Mouse (Mus musculus) CH12.LX (cell line): Measurements from ENCODE around the gene Carmil1.

Source experiments
- BHLHE40 ChIP-seq: IDR thresholded peaks from 2 replicates; pipeline ENCODE4 v1.6.1; 2011; ENCODE audit warnings: mild to moderate bottlenecking, low read depth, low read length, improper control_type of control experiment
- CTCF ChIP-seq, 2 experiments: IDR thresholded peaks in 1 of 2; conservative IDR thresholded peaks in 1 of 2; 2 replicates each; pipeline ENCODE4 v1.5.1; 2011 to 2012; ENCODE audit warnings: low read depth in 2 of 2, low read length in 2 of 2, improper control_type of control experiment in 1 of 2, inconsistent platforms in 1 of 2, mild to moderate bottlenecking in 1 of 2, moderate library complexity in 1 of 2

GRCm38 (mm10) chr13:24327201-24327600 lies 46.6 kb upstream of the Carmil1 start, which contains the start of gene Cmah:
- TF ChIP-seq BHLHE40: no peak
- no peak for TF ChIP-seq CTCF (conservative IDR thresholded peaks at IDR 0.05 in 1 of 2, IDR thresholded peaks at IDR 0.05 in 1 of 2; ENCODE audit: low read depth in 2 of 2, low read length in 2 of 2)
